8 mouse cellular contexts compared by ENCODE assay signal in the genomic region with DNA sequence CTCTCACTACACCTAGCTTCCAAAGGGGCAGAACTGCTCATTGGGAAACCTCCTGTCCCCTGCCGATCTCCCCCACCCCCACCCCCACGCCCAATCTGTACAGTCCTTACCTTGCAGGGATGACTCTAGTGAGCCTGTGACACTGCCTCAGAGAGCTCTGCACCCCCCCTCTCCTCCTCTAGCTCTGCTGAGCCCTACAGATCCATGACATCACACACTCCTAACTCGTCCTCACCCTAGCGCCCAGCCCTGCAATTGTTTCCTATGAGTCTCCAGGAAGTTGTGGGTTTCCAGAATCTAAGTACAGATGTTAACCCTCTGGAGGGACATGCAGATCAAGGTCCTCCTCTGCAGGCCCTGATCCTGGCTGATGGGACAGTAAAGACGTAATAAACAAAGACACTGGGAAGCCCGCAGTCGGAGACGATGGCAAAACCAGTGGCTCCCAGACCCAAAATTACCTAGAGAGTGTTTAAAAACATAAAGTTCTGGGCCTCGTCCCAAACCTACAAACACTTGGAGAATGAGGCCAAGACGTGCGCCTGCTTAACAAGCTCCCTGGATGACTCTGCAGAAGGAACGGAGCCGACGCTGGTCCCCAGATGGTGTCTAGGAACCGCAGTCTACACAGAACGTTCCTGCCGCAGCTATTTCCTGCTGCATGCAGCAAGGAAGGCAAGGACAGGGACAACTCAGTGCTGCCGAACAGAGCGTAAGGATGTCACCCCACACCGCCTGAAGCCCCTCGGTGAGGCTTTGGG.
DNase-seq lines count a peak whose midpoint lies in the region; ATAC-seq and TF ChIP-seq lines count a peak whose summit lies in the region.

No protein-coding gene starts in this region.

- H3K4me2 ChIP-seq in kidney, embryonic 16.5 days (replicated peaks; ENCODE audit: low read depth, low read length), result no peak overlapping the region; the same call in 1 of the 2 replicates

- H3K4me3 ChIP-seq in kidney, embryonic 16.5 days (ENCODE audit: low read length), result no peak overlapping the region
- peak overlapping the region; percentile 3 for H3K4me3 ChIP-seq in cerebellum, adult 2 months (replicated peaks; ENCODE audit: insufficient read depth, low read depth, low read length)

- DNase-seq in kidney, adult 8-10 months, result no peak
- peak; percentile 40 to 44 for DNase-seq in cerebellum, adult 2 months
- DNase-seq in left cerebral cortex, postnatal 14 days (ENCODE audit: low spot score in 2 of 2), result peak; percentile 81 to 88
- DNase-seq in right cerebral cortex, postnatal 25 days, result peak; percentile 76
- DNase-seq in urinary bladder, adult 18-20 months (ENCODE audit: low spot score in 2 of 2), result no peak

- H3K36me3 ChIP-seq in kidney, embryonic 16.5 days (ENCODE audit: insufficient read depth, low read length), result no peaks in the 10 kb centered on the region

- intact Hi-C loops in left cerebral cortex, postnatal 14 days (cut with DNase I), result no loop called here

- H3K4me1 ChIP-seq in kidney, embryonic 16.5 days (ENCODE audit: insufficient read depth, low read length), result no peaks in the 10 kb centered on the region
- peaks cover 14% of the 10 kb centered on the region for H3K4me1 ChIP-seq in cerebellum, adult 2 months (ENCODE audit: control insufficient read depth, insufficient read depth, low read length)

- H3K9ac ChIP-seq in kidney, embryonic 16.5 days (replicated peaks; ENCODE audit: low read length), result no peak overlapping the region

- H3K27me3 ChIP-seq in kidney, embryonic 16.5 days (ENCODE audit: insufficient read depth, low read length), result no peaks in the 10 kb centered on the region
- H3K27me3 ChIP-seq in cerebellum, adult 2 months (ENCODE audit: control insufficient read depth, insufficient read depth, low read length), result no peaks in the 10 kb centered on the region

- H3K9me3 ChIP-seq in kidney, embryonic 16.5 days (ENCODE audit: low read length), result no peaks in the 10 kb centered on the region

- 65% methylated on average over 21 of the region's 21 CpGs for WGBS in kidney, embryonic 16.5 days
- WGBS in cerebellum, adult 2 months, result 48% methylated on average over 21 of the region's 21 CpGs

- ATAC-seq in kidney, embryonic 16.5 days (ENCODE audit: low FRiP score, low TSS enrichment), result 0 out of 2 replicates have a peak, but pooled peaks have one; percentile 19
- peak; percentile 84 for ATAC-seq in granulocyte monocyte progenitor cell, adult 5-6 weeks (replicated peaks; ENCODE audit: poor library complexity, severe bottlenecking)
- ATAC-seq in inflammation-experienced regulatory T-cells, adult 6 months, result no peak

- no peak for TF ChIP-seq POLR2A in cerebellum, adult 2 months (IDR thresholded peaks at IDR 0.05; ENCODE audit: borderline replicate concordance, insufficient read depth, low read length)

- H3K27ac ChIP-seq in kidney, embryonic 16.5 days (ENCODE audit: low read length), result no peak overlapping the region; the same call in 1 of the 2 replicates
- peak overlapping the region; percentile 28; the same call in 1 of the 2 replicates for H3K27ac ChIP-seq in cerebellum, adult 2 months (ENCODE audit: insufficient read depth, low read length)

- no peak for TF ChIP-seq CTCF in cerebellum, adult 2 months (IDR thresholded peaks at IDR 0.05; ENCODE audit: borderline replicate concordance, insufficient read depth, low read depth, low read length)

Comparison
In these comparisons a context has a peak if more than half of its experiments do, and no peak if none do; other contexts are left out.
1. DNase-seq: peak in cerebellum, adult 2 months (2 of 2), left cerebral cortex, postnatal 14 days (2 of 2) and right cerebral cortex, postnatal 25 days (single experiment); none in kidney, adult 8-10 months (0 of 2) and urinary bladder, adult 18-20 months (0 of 2).